Mouse (Mus musculus) kidney, embryonic 15.5 days (tissue): ENCODE data around the gene Daglb. TPM values are rescaled to one million over a fixed set of nuclear protein-coding genes. Genes with fewer than 3 reads are reported as not detected.

Experiments used
- ATAC-seq: fragments of 200-750 bp; cut with Nextera tagmentation; replicated peaks from 2 replicates; pipeline ENCODE4 v1.8.0; 2017; ENCODE audit warnings: moderate TSS enrichment; ENCODE audit not compliant: low FRiP score
- H3K27ac ChIP-seq: fragments of 300-500 bp; sonication (generic); 2 replicates; pipeline ENCODE4 v1.5.1; 2015; ENCODE audit warnings: mild to moderate bottlenecking, inconsistent platforms
- H3K27me3 ChIP-seq: fragments of 300-500 bp; sonication (generic); 2 replicates; pipeline ENCODE4 v1.6.1; 2015; ENCODE audit warnings: inconsistent platforms
- H3K36me3 ChIP-seq: fragments of 300-500 bp; sonication (generic); 2 replicates; pipeline ENCODE4 v1.6.1; 2015; ENCODE audit warnings: inconsistent platforms
- H3K4me1 ChIP-seq: fragments of 300-500 bp; sonication (generic); 2 replicates; pipeline ENCODE4 v1.6.1; 2015; ENCODE audit warnings: inconsistent platforms
- H3K4me2 ChIP-seq: fragments of 300-500 bp; sonication (generic); 2 replicates; pipeline ENCODE4 v1.6.1; 2015; ENCODE audit warnings: moderate library complexity, mild to moderate bottlenecking, inconsistent platforms
- H3K4me3 ChIP-seq: fragments of 300-500 bp; sonication (generic); replicated peaks from 2 replicates; pipeline ENCODE4 v1.5.1; 2015; ENCODE audit warnings: mild to moderate bottlenecking, inconsistent platforms
- H3K9ac ChIP-seq: fragments of 300-500 bp; sonication (generic); 2 replicates; pipeline ENCODE4 v1.6.1; 2015; ENCODE audit warnings: mild to moderate bottlenecking, inconsistent platforms
- H3K9me3 ChIP-seq: fragments of 300-500 bp; sonication (generic); replicated peaks from 2 replicates; pipeline ENCODE4 v1.6.1; 2016; ENCODE audit warnings: inconsistent platforms
- WGBS: fragments of 180-500 bp; shearing (Covaris S2); methylation state at CpG from one replicate; pipeline ENCODE4 v1.1.7; 2015; ENCODE audit warnings: mixed read lengths; 5-methylcytosine and 5-hydroxymethylcytosine counted together
- polyA plus RNA-seq: library from polyadenylated mRNA; unstranded; fragments of >200 nt; fragmentation: Nextera tagmentation; extraction: Ambion mirVana; gene quantifications from 2 replicates; pipeline ENCODE4 v1.2.1, GENCODE M21; 2015

Gene Daglb
- polyA plus RNA-seq, 1 experiment from 2014 or later, result 8.6 TPM

GRCm38 (mm10) chr5:143555233-143555632, 90.8 kb downstream of the Daglb start:
- peaks cover under 1% of the 10 kb centered on the region; the same call in 1 of the 2 replicates for H3K4me1 ChIP-seq
- peaks cover 21% of the 10 kb centered on the region for H3K36me3 ChIP-seq
- H3K9ac ChIP-seq, result no peak overlapping the region

More at GRCm38 (mm10) chr5:143555233-143555632, 90.8 kb downstream of the Daglb start:
- 86% methylated on average over 6 of the region's 6 CpGs for WGBS
- Histone ChIP-seq H3K27ac (no peak overlapping the region), H3K9me3 (no peaks in the 10 kb centered on the region), H3K27me3 (no peaks in the 10 kb centered on the region), H3K4me3 (no peak overlapping the region), H3K4me2 (no peak overlapping the region)
- ATAC-seq, result no peak

Other genes starting within 250 kb of the Daglb start
- not detected in 2 replicates for gene Spdye4a, start 237.7 kb upstream of the Daglb start, polyA plus RNA-seq
- 15.6 and 17.0 TPM in 2 replicates for gene Zfp12, start 229.4 kb upstream of the Daglb start, polyA plus RNA-seq
- 3.2 and 3.3 TPM in 2 replicates for gene Zfp316, start 194.6 kb upstream of the Daglb start, polyA plus RNA-seq
- 0.08 TPM in 2 replicates for gene Zfp853, start 171.0 kb upstream of the Daglb start, polyA plus RNA-seq
- gene E130309D02Rik, start 149.2 kb upstream of the Daglb start, polyA plus RNA-seq, result 39.9 and 43.6 TPM in 2 replicates
- gene Zdhhc4, start 135.3 kb upstream of the Daglb start, polyA plus RNA-seq, result 74.3 and 76.4 TPM in 2 replicates
- 0.14 TPM in 1 of 2 replicates, not detected in the other for gene Grid2ip, start 107.2 kb upstream of the Daglb start, polyA plus RNA-seq
- 344 and 350 TPM in 2 replicates for gene Kdelr2, start 60.7 kb upstream of the Daglb start, polyA plus RNA-seq
- 459 and 494 TPM in 2 replicates for gene Rac1, start 63.5 kb downstream of the Daglb start, polyA plus RNA-seq
- 66.0 and 71.5 TPM in 2 replicates for gene Cyth3, start 157.9 kb downstream of the Daglb start, polyA plus RNA-seq